Mouse (Mus musculus): Measurements from ENCODE around the gene Cerk.

Cerk gene

GRCm38 (mm10) chr15:86137638-86138037 lies 48.3 kb downstream of the Cerk start:
- in situ Hi-C loops (cut with MboI; ENCODE audit: unreplicated experiment in 2 of 2) = no loop called here

- in situ Hi-C loops (cut with MboI; ENCODE audit: unreplicated experiment in 2 of 2) = loop anchor here in 1 of 2 experiments (5.0 kb wide), 1 partner anchor 418 kb away; no protein-coding TSS in a partner anchor
Measured at GRCm38 (mm10) chr15:86134941-86135783, 50.8 kb downstream of the Cerk start.

GRCm38 (mm10) chr15:86130657-86131056 lies 55.3 kb downstream of the Cerk start:
- in situ Hi-C loops (cut with MboI; ENCODE audit: unreplicated experiment in 2 of 2) = loop anchor here in 1 of 2 experiments (5.0 kb wide), 1 partner anchor 413 kb away; no protein-coding TSS in a partner anchor

DNA sequence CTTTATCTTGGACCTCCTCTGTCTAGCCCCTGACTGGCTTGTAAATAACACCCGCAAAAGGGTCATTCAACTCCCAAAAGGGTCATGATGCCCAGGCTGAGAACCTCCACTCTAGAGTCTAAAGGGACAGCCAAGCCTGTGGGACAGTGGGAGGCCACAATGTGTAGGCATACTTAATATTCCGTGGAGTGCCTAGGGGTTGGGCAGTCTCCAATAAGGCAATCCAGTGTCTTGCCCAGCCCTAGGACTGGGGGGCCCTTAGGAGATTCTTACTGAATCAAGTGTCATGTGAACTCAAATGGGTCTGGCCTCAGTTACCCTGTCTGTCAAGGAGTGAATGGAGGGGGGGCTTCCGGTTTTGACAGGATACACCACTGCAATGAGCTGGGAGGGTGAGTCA lies 56.9 kb downstream of the Cerk start:
- in situ Hi-C loops (cut with MboI; ENCODE audit: unreplicated experiment in 2 of 2) = loop anchor here in 1 of 2 experiments (10.0 kb wide), 1 partner anchor 414 kb away; no protein-coding TSS in a partner anchor

DNA sequence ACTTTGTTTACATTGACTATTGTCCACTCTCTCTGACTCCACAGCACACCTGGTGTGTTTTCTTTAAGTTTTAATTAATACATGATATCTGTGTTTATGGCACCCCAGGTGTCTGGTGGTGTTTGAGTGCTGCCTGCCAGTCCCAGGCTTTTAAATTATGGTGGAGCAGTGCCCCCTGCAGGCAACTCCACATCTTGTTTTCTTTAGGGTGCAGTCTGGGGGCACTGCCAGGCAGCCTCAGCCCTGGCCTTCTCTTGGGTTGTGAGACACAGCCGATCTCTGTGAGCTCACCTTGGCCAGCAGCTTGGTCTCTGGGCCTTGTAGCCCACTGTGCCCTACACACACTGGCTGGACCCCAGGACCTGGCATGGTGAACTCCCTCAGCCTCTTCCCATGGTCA lies 61.6 kb downstream of the Cerk start:
- in situ Hi-C loops (cut with MboI; ENCODE audit: unreplicated experiment in 2 of 2) = loop anchor here (5.0 to 10.0 kb wide), 3 partner anchors 72 to 410 kb away; no protein-coding TSS in a partner anchor

DNA sequence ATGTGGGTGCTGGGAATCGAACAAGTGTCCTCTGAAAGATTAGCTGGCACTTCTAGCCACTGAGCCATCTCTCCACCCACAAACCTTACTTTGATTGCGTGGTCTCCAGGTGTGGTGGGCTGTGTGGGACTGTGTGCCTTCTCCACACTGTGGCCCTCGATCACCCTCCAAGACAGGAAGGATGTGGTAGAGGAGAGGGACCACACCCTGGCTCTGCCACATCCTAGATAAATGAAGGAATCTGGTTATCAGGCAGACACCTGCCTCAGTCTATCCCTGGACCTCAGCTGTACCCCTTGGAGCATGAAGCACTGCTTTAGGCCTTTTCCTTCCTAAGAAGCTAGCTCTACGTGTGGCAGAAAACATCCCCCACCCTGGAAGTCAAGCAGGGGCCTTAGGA lies 62.5 kb downstream of the Cerk start:
- in situ Hi-C loops (cut with MboI; ENCODE audit: unreplicated experiment in 2 of 2) = loop anchor here (5.0 to 10.0 kb wide), 3 partner anchors 71 to 409 kb away; no protein-coding TSS in a partner anchor

- in situ Hi-C loops (cut with MboI; ENCODE audit: unreplicated experiment in 2 of 2) = loop anchor here (5.0 to 10.0 kb wide), 3 partner anchors 70 to 408 kb away; no protein-coding TSS in a partner anchor
Measured at GRCm38 (mm10) chr15:86122261-86122949, 63.5 kb downstream of the Cerk start.

- in situ Hi-C loops (cut with MboI; ENCODE audit: unreplicated experiment in 2 of 2) = loop anchor here in 1 of 2 experiments (5.0 kb wide), 1 partner anchor 37 kb away; no protein-coding TSS in a partner anchor
Measured at GRCm38 (mm10) chr15:86119186-86119585, 66.8 kb downstream of the Cerk start.

DNA sequence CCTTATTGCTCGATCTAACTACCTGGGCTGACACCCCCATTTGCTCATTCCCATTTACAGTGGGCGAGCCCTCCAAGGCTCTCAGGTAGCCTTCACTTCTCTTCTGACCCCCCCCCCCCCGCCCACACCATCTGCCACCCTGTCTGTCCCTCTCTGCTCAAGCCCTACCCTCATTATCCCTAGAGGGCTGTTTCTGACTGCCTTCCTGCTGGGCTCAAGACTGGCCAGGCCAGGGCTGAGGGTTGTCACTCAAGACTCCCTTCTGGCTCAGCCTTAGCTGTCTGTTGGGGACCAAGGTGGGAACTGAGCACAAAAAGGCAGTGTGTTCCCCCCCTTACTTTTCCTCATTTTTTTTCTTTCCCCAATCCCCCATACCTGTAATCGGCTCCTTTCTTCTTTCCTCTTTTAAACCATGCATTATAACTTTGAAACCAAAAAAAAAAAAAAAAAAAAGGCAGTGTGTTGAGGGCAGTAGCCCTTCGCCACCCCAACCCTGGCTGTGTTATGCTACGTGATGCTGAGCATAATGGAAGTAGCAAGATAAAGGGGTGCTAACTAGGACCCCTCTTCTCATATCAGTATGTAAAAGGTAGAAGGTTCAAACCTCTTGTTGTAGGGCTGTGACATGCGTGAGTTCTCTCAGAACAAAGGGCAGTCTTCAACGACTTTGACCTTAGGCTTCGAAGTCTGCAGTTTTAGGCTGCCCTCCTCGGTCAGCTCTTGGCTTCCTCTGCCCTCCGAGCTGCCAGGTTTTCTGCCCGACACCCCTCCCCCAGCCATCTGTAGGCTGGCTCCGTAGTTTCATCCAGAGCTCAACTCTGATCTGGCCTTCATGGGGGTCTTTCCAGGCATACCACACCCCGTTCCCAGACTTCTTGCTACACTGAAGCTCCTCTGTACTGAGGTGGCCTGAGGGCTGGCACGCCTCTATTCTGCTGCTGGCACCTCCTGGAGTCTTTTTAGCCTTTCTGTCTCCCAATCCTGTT lies 68.5 kb downstream of the Cerk start:
- in situ Hi-C loops (cut with MboI; ENCODE audit: unreplicated experiment in 2 of 2) = loop anchor here in 1 of 2 experiments (5.0 kb wide), 1 partner anchor 35 kb away; no protein-coding TSS in a partner anchor

DNA sequence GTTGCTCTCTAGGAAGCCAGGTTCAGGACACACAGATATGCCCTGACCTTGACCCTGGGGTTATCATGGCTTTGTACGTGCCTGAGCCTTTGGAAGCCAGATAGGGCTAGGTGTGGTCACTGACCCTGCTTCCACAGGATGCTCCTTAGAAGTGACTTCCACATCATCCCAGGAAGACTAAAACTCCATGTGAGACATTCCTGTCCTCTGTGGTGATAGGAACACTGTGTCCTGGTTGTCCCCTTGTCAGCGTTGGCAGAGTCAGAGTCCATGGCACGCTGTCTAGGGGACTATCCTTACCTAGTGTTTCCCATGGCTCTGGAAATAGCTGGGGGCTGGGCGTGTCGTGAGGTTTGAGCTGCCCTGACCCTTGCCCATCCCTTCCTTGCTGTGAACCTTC lies 69.5 kb downstream of the Cerk start:
- in situ Hi-C loops (cut with MboI; ENCODE audit: unreplicated experiment in 2 of 2) = loop anchor here in 1 of 2 experiments (5.0 kb wide), 1 partner anchor 34 kb away; no protein-coding TSS in a partner anchor

DNA sequence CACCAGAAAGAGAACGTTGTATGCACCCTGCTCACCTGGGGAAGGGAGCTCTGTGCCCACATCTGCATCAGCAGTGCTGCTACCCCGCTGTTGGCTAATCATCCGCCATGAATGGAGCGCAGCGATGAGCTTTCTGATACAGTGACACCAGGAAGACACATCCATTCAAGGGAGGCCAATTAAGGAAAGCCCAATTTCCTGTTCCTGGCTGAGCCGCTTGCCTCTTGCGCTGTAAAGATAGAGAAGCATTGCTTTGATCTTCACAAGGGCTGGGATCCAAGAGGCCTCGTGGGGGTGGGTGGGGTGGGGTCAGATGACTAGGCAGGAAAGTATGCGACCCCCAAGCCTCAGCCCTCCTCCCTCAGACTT lies 72.6 kb downstream of the Cerk start:
- in situ Hi-C loops (cut with MboI; ENCODE audit: unreplicated experiment in 2 of 2) = no loop called here

GRCm38 (mm10) chr15:86112707-86113341 lies 73.1 kb downstream of the Cerk start:
- in situ Hi-C loops (cut with MboI; ENCODE audit: unreplicated experiment in 2 of 2) = no loop called here

DNA sequence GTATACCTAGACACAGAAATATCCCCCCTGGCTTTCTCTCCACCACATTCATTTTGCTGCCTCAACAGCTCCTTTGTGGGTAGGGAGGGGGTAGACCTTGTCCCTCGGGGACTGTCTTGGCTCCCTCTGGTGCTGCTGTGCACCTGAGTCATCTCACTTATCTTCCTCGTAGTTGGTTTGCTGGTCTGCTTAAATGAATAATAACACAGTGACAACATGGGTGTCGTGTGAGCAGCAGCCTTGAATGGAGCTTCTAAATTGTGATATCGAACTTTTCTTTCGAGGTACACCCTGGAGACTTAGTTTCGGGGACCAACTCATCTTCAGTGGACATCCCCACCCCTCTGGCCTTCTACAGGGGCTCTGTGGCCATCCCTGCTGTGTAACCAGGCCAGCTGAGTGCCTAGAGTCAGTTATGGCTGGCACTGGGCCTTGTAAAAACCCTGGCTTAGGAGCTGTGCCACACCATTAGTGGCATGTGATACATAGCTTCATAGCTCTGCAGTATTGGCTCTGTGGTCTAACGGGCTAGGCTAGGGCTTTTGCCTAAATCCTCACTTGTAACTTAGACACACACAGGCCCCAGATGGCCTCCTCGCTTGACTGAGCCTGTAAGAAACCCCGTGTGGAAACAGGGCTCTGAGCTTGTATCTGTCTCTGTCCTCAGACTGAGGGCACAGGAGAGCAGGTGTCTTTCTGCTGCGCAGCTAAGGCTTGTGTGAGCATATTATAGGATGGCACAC lies 75.4 kb downstream of the Cerk start:
- in situ Hi-C loops (cut with MboI; ENCODE audit: unreplicated experiment in 2 of 2) = no loop called here

DNA sequence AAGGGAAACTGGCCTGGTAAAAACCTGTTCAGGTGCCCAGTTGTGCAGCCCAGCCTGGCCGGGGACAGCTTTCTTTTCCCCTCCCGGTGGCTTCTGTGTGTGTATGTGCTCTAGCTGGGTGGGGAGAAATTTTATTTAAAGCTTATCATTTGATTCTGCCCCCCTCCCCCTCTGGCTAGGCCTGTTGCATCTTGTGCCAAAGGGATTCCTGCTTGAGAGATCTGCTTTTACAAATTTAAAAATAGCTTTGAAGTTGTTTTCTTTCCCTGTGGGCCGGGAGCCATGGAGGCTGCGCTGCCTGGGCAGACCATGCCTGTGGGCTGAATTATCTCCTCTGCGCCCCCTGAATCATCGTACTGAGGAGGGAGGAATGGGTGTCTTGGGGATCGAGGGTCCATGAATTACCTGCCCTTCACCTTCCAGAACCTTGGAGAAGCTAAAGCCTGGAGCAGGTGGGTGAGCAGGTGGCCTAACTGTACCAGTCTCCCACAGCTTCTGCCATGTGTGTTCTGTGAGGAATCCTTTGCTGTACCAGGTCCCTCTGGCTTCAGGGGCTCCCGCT lies 76.2 kb downstream of the Cerk start:
- in situ Hi-C loops (cut with MboI; ENCODE audit: unreplicated experiment in 2 of 2) = no loop called here

GRCm38 (mm10) chr15:86109245-86109644 lies 76.7 kb downstream of the Cerk start:
- in situ Hi-C loops (cut with MboI; ENCODE audit: unreplicated experiment in 2 of 2) = no loop called here

DNA sequence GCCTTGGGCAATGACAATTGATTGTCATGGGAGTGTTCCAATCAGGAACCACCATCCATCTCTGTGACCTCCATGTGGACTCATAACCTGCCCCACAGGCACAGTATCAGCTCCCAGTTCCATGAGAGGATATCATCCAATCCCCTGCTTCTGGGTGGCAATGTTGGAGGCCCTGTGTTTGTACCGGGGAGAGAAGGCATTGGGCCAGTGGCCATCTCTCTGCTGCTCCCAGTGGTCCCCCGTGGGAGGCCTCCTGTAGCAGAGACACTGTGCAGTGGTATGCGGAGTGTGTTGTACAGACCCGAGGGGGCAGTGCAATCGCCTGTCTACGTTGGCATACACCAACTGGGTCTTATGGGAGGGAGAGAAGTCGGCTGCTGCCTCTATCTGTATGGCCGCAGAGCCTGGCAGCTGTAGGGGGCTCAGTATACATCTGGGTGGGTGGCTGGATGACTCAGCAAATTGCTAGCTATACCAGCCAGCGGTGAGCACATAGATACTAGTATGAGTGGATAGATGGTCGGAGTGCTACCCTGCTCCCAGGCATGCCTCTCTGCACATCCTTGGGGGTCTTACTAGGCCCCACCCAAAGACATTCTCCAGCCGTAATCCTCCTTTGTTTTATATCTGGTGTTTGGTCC lies 78.0 kb downstream of the Cerk start:
- in situ Hi-C loops (cut with MboI; ENCODE audit: unreplicated experiment in 2 of 2) = no loop called here

DNA sequence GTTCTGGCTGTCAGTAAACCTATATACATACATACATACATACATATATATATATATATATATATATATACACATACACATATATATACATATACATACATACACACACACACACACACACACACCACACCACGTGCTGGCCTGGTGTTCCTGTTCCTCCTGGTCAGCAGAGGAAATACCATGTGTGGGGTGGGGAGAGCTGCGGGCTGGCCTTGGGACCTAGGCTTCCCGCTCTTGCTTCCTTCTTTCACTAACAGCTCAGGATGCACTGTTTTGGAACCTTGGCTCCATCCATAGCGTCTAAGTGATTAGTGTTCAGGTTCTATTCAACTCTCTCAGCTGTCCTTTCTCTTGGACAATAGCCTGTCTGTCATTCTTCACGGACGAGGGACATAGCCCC lies 80.2 kb downstream of the Cerk start:
- in situ Hi-C loops (cut with MboI; ENCODE audit: unreplicated experiment in 2 of 2) = no loop called here

DNA sequence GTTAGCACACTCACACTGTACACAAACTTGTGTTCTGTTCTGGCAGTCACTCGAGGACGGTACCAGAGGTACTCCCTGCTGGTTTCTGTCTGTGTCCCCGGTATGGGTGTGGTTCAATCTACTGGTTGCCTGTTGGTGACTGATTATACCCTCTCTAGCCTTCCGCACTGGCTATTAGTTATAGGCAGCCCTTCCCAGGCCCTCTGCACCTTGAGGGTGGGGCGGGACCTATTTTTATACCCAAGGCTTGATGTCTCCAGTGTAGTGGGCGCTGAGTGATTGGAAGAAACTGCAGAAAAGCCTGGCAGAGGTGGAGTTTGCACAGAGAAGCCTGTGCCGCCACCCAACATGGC lies 80.6 kb downstream of the Cerk start:
- in situ Hi-C loops (cut with MboI; ENCODE audit: unreplicated experiment in 2 of 2) = no loop called here

Measured in v-Abl transformed pro-B cells (cell line).